Mouse (Mus musculus) cortical plate, adult 2 months (tissue): ENCODE measurements around the gene Dlg4. TPM values are rescaled to one million over a fixed set of nuclear protein-coding genes. Genes with fewer than 3 reads are reported as not detected.

Source experiments
- H3K27ac ChIP-seq: fragments of 200-500 bp; 2 replicates; pipeline ENCODE4 v1.5.1; 2012; ENCODE audit warnings: low read length, control low read depth, inconsistent platforms; ENCODE audit not compliant: insufficient read depth
- H3K4me1 ChIP-seq: fragments of 200-500 bp; 2 replicates; pipeline ENCODE4 v1.6.1; 2011; ENCODE audit warnings: low read length; ENCODE audit not compliant: control insufficient read depth, insufficient read depth
- H3K4me3 ChIP-seq: fragments of 200-500 bp; 2 replicates; pipeline ENCODE4 v1.5.1; 2011; ENCODE audit warnings: mild to moderate bottlenecking, low read length, control low read depth; ENCODE audit not compliant: insufficient read depth
- CTCF ChIP-seq: fragments of 200-500 bp; IDR thresholded peaks from 2 replicates; pipeline ENCODE4 v1.5.1; 2011; ENCODE audit warnings: mild to moderate bottlenecking, control low read depth, low read length; ENCODE audit not compliant: insufficient read depth; ENCODE audit errors: extremely low read depth
- POLR2A ChIP-seq: fragments of 200-500 bp; IDR thresholded peaks from 2 replicates; pipeline ENCODE4 v1.6.1; 2011; ENCODE audit warnings: mild to moderate bottlenecking, low read length, control low read depth; ENCODE audit not compliant: insufficient read depth; ENCODE audit errors: extremely low read depth
- polyA plus RNA-seq: library from polyadenylated mRNA; depleted of rRNA; stranded (reverse); fragments of >200 nt; gene quantifications from 2 replicates; pipeline ENCODE4 v1.2.3, GENCODE M21; 2012

Dlg4 gene
- polyA plus RNA-seq, 1 experiment: 816 TPM

DNA sequence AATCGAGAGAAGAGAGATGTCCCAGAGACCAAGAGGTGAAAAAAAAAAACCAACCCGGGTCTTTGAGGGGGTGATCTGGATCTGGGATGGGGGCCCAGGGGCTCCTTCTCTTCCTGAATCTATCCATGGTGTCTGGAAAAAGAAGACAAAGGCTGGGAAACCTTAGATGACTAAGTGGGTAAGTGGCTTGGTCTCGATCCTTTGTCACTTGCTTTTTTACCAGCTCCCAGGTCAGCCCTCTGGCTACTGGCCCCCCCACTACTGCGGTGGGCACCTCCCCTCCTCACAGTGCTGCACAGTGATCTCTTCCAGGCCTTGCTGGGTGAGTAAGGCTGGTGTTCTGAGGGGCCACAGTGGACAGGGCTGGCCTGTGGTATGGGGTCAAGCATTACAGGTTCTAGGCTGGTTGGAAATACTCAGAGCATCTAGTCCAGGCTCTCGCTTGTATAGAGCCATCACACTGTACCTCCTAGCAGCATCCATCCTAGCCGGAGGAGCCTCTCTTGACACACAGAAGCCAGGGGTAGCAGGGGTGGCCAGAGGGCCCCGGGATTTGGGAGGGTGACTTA lies 541 bp downstream of the Dlg4 start:
- Histone ChIP-seq H3K4me1 (peaks cover 4% of the 10 kb centered on the region; the same call in 1 of the 2 replicates), H3K4me3 (peak overlapping the region; percentile 34; the same call in 1 of the 2 replicates), H3K27ac (0 out of 2 replicates have a peak overlapping the region, but pooled peaks have one; percentile 13)
- no peak for TF ChIP-seq POLR2A
- TF ChIP-seq CTCF: no peak

GRCm38 (mm10) chr11:70018131-70018990 lies 1.6 kb downstream of the Dlg4 start:
- peak overlapping the region; percentile 62 for H3K27ac ChIP-seq
- TF ChIP-seq CTCF (no peak), POLR2A (peak; percentile 38; the same call in 1 of the 2 replicates)
- H3K4me3 ChIP-seq: peak overlapping the region; percentile 34
- H3K4me1 ChIP-seq: peaks cover 4% of the 10 kb centered on the region; the same call in 1 of the 2 replicates

- Histone ChIP-seq H3K27ac (peak overlapping the region; percentile 62; the same call in 1 of the 2 replicates), H3K4me1 (peaks cover 5% of the 10 kb centered on the region; the same call in 1 of the 2 replicates), H3K4me3 (peak overlapping the region; percentile 34)
- TF ChIP-seq CTCF: no peak
- no peak for TF ChIP-seq POLR2A
These were observed 2.8 kb downstream of the Dlg4 start for GRCm38 (mm10) chr11:70019495-70020021.

- TF ChIP-seq POLR2A (peak; percentile 60; the same call in 1 of the 2 replicates), CTCF (no peak)
- H3K27ac ChIP-seq: peak overlapping the region; percentile 5; the same call in 1 of the 2 replicates
- peaks cover 3% of the 10 kb centered on the region; the same call in 1 of the 2 replicates for H3K4me1 ChIP-seq
- peak overlapping the region; percentile 34 for H3K4me3 ChIP-seq
These were observed 3.4 kb downstream of the Dlg4 start for GRCm38 (mm10) chr11:70020022-70020631.

DNA sequence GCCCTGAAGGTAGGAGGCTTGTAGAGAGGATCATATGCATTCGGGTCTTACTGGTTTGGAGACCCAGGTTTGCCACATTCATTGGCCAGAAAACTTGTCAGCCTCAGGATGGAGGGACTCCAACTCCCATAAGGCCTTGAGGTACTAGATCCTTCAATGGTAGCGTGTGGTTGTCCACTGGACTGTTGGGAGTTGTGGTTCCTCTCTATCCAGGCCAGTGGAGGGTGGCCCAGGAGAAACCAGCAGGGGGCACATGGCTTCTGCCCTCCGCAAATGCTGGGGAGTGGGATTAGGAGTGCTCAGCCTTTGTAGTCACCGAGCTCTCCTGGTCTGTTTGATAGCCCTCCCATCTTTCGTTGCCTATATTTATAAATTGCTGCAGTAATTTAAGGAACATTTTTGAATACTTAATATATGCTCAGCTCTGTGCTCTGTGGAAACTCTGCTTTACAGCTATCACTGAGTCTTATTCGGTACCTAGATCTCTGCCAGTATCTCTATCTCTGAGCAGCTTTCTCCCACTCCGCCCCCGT lies 4.1 kb downstream of the Dlg4 start:
- 0 out of 2 replicates have a peak overlapping the region, but pooled peaks have one; percentile 5 for H3K27ac ChIP-seq
- TF ChIP-seq POLR2A (0 out of 2 replicates have a peak, but pooled peaks have one; percentile 5), CTCF (peak; percentile 38)
- H3K4me3 ChIP-seq: peak overlapping the region; percentile 34
- H3K4me1 ChIP-seq: peaks cover 3% of the 10 kb centered on the region; the same call in 1 of the 2 replicates

- Histone ChIP-seq H3K4me3 (peak overlapping the region; percentile 34), H3K4me1 (peaks cover 6% of the 10 kb centered on the region; the same call in 1 of the 2 replicates), H3K27ac (0 out of 2 replicates have a peak overlapping the region, but pooled peaks have one; percentile 1)
- no peak for TF ChIP-seq POLR2A
- TF ChIP-seq CTCF: no peak
These were observed 4.8 kb downstream of the Dlg4 start for GRCm38 (mm10) chr11:70021264-70022132.

DNA sequence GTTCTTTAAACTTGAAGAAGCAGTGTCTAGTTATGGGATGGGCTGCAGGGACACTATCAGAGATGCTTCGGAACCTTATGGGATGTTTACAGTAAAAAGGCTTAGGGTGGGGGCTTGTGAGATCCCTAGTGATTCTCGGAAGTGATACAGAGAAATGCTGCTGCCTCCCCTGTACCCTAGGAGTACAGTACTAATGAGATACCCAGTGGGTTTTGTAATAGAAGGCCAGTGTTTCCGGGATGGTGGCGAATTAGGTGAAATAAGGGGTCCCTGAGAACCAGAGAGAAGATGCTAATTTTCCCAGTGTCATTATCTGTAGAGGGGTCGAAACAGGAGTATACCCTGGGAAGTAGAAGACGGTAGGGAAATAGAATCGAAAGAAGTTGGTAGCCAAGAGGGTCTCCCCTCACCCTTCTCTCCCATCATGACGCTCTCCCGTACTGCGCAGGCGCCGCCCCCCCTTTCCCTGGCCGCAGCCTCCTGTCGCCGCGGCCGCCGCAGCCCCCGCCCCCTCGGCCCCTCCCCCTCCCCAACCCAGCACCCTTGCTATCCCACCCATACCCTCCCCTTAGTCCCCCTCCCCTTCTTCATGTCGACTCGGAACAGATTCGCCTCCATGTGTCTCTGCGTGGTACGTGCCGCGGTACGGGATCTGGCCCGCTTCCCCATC lies 6.9 kb downstream of the Dlg4 start:
- Histone ChIP-seq H3K4me1 (peaks cover 9% of the 10 kb centered on the region), H3K4me3 (peak overlapping the region; percentile 46), H3K27ac (0 out of 2 replicates have a peak overlapping the region, but pooled peaks have one; percentile 38)
- TF ChIP-seq POLR2A (no peak), CTCF (no peak)

DNA sequence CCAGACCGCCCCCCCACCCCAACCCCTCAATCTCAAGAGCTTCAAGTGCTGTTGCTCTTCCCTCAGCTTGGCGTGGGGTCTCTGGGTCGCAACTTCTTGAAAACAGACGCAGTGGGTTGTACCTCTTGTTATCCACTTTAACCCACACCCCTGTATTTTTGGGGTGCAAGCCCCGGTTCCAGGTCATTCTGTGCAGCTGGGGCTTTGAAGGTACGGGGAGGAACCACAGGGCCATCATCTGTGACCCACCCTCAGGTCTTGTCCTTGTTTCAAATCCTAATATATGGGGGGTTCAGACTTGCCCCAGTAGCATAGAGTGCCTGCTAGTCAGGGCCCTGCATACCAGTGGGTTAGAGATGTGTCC lies 7.4 kb downstream of the Dlg4 start:
- peaks cover 11% of the 10 kb centered on the region for H3K4me1 ChIP-seq

More for the DNA sequence above, 7.4 kb downstream of the Dlg4 start:
- Histone ChIP-seq H3K4me3 (peak overlapping the region; percentile 46), H3K27ac (no peak overlapping the region)
- TF ChIP-seq CTCF (no peak), POLR2A (no peak)
